Mouse (Mus musculus): Measurements from ENCODE around the gene 4931428L18Rik.

4931428L18Rik gene

DNA sequence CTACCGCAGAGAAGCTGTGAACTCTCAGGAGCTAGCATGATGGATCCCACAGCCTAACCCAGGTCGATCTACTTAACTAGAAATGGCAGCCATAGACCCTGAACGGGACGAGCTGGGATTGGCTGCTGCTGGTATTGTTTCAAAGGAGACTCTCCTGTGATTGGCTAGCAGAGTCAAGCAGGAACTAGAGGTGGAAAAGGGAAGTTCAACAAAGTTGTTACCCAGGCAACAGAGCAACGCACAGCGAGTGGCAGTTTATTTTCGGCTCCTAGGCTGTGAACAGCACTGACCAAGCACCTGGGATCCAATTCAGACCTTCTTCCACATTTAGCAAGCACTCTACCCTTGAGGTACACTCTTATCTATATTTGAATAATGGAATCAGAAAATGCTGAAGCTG, at the start of gene 4931428L18Rik, which contains the start of gene Pih1d3:
Gene 4931428L18Rik (minus strand): TSS at position 121 of the 400 bp plus-strand sequence.
Gene Pih1d3 (plus strand): TSS at position 275 of the 400 bp plus-strand sequence.
- peak; percentile 9 for DNase-seq (ENCODE audit: low read depth, low spot score)

DNA sequence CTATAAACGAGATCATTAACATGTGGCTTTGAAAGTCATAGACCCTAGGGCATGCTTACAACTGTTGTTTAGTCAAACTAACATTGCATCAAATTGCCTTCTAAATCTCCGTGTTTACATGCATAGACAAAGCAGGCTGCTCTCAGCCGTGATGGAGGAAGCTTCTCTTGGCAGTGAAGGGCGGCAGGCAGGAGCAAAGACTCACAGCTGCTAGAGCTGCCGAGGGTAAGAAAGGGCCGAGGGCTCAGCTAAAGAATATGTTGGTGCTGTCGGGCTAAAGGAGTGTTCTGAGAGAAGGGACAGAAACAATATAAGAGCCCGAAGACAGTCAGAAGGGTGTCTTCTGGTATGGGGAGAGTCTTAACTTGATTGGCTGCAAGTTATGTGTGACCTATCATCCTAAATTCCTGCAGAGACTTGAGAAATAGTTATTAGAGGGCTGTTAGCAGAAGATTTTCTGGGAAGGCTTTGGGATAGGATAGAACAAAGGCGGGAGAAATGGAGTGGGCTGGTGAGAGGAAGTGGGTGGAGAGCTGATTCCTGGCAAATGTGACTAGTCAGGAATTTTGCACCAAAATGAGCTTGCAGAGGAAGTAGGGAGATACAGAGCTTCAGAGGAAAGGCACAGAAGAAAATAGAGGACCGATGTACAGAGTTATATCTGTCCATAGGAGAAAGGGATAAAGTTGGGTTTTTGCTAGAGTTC, 37.9 kb upstream of the 4931428L18Rik start:
- peak; percentile 2 for DNase-seq (ENCODE audit: low read depth, low spot score)

DNA sequence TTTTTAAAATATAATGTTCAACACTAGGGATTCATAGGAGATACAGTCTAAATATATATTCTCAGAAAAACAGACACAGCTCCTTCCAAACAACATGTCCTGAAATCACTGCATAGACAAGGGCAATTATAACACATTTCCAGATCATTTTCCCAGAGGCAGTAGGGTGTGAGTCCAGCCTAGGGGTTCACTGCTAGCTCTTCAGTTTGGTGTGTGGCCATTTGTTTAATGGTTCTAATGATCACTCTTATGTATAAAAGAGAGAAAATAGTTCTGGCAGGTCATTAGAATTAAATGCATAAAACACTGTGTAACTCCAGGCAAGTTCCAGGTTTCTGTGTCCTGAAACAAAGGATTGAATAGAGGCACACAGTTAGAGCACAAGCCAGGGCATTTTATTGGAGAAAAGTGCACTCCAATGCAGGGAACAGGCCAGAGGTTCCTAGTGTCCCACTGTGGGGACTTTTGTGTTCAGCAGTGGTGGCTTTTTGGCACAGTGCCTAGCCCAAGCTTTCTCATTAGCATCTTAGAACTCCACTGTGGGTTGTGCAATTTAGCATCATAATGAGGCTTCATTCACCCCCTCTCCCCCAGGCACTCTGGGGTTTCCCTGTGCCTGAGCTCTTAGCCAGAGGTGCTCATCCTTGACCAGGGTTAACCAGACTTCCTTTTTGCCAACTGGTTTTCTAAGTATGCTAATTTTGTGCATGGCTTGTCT, 11.0 kb upstream of the 4931428L18Rik start:
- peak; percentile 77 for DNase-seq (ENCODE audit: low read depth, low spot score)

DNA sequence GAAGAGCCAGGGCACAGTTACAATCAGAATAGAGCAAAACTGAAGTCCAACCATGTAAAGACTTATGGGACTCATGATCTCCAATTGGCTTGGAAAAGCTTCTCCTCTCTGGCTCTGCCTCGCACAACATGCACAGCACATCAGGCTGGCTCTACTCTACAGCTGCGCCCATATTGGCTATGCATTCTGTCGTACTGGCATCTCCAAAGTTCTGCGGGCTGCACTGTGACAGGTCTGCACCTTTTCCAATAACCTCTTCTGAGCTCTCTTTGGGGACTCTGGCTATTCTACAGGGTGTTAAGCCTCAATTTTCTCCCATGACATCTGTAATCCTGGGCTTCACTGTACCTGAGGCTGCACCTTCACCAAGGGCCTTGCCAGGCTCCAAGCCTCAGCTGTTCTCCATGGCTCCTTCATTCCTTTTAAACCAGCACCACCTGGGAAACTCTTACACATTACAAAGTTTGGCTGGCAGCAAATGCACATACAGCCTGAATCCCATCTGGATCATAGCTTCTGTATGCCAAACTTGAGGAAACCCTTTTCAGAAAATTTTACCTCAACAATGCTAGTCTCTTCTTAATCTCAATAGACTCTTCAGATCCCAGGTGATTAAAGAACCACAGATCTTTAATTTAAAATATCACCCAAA, 1.8 kb downstream of the 4931428L18Rik start:
- no peak for DNase-seq (ENCODE audit: low read depth, low spot score)

DNA sequence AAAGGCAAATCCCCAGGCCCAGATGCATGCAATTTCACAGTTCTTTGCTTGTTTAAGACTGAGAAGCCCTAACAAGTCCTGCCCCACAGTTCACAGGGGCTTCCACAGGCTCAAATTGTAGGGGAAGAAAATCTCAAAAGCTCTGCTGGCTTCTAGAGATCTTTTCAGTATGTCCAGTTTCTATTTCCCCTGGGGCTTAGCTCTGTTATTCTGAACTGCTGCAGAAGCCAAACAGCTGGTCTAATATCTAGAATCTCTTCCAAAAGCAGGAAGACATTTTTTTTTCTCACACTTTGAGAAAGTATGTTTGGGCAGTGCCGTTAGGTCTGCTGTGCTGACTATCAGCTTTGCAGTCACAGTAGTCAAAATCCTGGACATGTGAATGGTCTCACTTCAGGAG, 7.7 kb downstream of the 4931428L18Rik start:
- DNase-seq (ENCODE audit: low read depth, low spot score): no peak

DNA sequence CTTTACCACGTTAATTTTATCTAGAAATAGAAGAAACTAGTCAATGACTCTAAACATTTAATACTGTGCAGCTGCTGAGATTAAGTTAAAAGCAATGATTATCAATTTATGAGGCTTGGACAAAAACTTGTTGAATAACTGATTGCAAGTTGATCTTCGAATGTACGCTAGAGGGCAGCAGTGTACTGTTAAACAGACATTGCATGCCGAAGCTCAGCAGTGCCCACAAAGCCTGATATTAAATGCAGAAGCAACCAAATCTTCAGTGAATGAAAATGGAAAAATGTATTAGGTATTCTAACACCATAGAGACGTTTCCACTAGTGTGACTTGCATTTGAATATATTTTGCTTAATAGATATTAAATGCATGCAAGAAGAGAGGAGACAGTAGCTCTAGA, 12.3 kb downstream of the 4931428L18Rik start:
- peak; percentile 61 for DNase-seq (ENCODE audit: low read depth, low spot score)

DNA sequence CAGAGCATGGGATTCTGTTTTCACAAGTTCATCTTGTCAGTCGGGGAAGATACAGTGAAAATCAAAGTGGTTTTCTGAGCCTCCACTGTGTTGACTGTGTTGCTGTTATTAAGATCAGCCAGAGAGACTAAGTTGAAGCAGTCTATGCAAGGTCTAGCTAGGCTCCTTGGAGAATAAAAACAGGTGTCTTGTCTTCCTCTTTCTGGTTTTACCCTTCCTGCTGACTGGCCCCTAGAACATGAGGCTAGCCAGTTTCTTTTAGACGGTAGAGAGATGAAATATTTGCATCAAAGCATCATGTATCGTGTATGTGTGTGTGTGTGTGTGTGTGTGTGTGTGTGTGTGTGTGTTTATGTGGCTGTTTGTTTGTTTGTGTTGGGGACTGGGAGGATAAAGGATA, 16.7 kb downstream of the 4931428L18Rik start:
- DNase-seq (ENCODE audit: low read depth, low spot score): no peak

DNA sequence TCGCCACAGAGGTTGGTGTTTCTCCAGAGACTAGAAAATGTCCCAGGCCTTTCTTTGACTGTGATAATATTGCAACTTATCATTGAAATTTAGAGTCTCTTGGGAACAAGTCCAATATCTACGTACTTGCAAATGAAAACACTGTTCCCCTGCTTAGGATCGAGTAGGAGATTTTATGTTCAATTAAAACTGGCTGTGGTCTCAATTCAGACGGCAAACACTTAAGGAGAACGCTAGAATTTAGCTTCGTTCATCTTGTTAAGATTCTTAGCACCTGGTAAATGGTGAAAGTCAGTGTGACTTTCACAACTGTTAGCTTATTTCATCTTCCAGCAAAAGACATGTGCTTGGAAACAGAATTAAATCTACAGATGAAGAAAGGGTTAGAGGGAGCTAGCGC, 17.1 kb downstream of the 4931428L18Rik start:
- no peak for DNase-seq (ENCODE audit: low read depth, low spot score)

DNA sequence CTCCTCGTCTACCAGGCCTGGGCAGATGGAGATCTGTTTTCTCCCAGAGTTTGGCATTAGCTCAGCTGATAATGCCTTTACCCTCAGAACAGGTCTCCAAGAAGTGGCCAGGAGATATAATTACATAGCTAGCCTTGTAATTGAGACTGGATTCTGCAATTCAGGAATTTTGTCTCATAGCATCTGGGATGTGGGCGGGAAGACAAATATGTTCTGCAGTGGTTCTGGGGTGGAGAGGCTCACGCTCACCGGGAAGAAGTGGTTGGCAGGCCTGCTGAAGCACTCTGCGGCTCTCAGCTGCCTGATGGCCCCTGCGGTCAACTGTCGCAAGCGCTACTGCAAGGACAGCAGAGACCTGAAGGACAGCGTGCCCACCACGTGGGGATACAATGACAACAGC, 18.7 kb downstream of the 4931428L18Rik start:
- DNase-seq (ENCODE audit: low read depth, low spot score): no peak

DNA sequence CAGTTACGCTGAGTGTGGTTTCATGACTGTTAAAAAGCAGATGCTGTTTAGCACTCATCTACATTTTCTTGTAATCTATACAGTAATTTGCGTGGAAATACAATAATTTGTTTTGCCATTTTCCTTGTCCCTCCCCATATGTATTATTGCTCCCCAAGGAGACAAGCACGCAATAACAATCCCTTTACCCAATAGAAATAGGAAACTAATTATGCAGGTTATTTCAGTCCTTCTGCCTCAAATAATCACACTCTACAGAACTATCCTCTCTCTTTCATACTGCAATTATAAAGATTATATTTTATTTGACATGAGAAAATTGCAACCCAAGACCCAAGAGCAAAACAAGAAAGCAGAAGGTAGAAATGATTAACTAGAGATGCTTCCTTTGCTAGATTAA, 25.5 kb downstream of the 4931428L18Rik start:
- no peak for DNase-seq (ENCODE audit: low read depth, low spot score)

DNA sequence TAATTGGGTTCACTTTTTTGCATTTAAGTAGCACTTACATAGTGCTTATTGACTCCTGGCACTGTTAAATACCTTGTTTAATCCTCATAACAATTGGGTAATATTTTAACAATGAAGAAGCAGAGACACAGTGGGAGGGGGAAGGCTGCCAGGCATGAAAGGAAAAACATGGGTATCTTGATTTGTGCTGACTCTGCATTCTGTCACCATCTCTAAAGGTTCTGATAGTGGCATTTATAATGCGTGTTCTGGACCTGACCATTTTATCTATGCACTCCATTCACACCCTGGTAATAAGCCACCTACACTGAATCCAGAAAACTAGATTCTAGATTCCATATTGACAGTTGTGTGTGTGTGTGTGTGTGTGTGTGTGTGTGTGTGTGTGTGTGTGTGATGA, 26.9 kb downstream of the 4931428L18Rik start:
- no peak for DNase-seq (ENCODE audit: low read depth, low spot score)

DNA sequence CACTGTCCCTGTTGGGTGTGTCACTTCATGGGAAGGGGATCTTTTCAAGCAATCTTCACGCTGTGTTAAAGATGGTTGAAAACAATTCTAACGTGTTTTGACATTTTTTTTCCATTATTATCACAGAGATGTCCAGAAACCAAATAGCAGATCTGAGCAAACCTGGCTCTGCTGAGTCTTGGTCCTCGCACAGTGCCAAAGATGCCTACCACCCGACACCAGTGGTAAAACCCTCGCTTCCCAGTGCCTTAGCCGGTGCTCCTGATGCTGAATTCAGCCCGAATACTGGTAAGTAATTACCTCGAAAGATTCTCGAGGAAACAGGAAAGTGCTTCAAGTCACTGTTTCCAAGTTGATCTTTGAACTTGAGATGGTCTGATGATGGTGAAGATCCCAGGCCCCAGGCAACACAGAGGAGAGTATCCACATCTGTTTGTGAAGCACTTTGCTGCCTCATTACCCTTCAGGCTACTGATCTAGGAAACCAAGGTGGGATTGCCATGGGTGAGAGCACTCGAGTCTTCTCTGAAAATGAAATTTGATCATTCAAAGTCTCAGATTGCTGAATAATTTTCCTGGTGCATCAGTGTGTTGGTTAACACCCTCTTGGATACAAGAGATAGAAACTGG, 32.1 kb downstream of the 4931428L18Rik start:
- no peak for DNase-seq (ENCODE audit: low read depth, low spot score)

DNA sequence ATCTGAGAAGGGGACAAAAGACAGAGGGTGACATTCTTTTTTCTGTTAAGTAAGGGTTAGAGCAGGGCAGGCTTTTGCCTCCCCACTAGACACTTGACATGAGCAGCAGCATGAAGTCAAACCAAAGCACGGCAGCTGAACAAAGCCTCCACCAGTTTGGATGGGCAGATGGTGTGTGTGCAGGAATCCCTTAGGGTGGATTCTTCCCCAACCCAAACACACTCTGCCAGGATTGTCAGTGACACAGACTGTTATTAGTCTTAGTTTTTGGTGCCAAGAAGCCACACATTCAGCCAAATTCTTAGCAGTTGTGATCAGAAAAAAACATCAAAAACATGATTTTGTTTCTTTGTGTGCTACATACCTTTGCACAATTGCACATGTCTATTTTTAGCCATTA, 44.2 kb downstream of the 4931428L18Rik start:
- DNase-seq (ENCODE audit: low read depth, low spot score): no peak

DNA sequence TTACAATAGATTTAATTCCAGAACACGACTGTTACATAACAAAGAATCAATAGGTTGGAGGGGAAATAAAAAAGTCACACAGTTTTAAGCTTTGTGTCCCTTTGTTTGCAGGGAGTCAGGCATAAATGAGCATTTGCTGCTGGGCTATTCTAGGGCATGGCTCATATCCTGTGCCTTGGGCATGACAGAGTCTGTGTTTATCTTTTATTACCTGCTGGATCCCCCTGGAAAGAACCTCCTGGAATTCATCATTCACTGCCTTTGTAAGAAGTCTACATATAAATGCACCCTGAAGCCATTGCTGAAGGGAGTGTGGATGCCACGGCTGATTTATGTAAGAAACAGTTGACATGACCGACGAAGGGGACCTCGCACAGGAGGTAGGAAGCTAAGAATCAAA, 46.4 kb downstream of the 4931428L18Rik start, which contains the start of gene Lgsn:
Gene Lgsn (plus strand): TSS at position 301 of the 400 bp plus-strand sequence.
- DNase-seq (ENCODE audit: low read depth, low spot score): no peak

DNA sequence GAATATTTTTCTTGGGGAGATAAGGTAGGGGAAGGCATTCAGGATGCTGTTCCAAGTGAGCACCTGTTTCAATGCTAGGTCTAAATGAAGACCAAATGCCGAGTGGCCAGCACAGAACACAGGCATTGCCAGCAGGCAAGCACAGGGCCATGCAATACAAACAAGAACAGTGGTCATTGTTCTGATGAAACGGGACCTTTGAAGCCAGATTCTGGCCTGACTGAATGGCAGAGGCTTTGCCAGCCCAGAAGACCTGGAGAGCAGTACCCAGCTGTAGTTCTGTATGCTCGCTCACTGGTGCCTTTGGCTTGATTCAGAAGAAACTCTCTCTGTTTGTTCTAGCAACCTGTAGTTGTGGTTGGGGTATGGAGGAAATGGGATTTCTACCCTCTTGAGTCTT, 47.1 kb downstream of the 4931428L18Rik start:
- no peak for DNase-seq (ENCODE audit: low read depth, low spot score)

DNA sequence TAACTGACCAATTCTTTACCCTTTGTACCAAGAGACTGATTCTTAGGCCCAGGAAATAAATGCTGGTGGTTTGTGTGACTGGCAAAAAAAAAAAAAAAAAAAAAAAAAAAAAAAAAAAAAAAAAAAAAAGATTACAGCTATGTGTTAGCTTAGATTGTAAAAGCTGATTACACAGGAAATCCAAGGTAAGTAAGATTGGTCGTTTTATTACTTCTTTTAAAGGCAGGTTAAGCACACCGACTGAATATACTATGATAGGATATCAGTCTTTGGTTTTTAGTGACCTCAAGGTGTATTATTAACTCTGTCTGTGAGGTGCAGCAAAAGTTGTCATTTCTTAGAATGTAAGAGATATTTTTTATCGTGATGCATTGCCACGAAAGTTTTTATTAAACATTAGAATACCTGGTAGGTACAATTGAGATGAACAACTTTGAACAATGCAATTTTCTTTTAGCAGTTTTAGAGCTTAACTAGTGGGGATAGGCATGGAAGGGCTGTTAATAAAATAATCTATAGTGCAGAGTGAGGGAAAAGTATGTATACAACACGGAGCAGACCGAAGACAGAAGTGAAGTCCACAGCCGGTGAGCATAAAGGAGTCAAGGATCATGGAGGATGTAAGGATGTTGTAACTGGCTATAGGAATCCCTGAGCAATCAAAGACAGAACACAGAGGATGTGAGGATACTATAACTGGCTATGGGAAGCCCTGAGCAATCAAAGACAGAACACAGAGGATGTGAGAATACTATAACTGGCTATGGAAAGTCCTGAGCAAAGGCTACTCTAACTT, 57.0 kb downstream of the 4931428L18Rik start:
- DNase-seq (ENCODE audit: low read depth, low spot score): no peak

DNA sequence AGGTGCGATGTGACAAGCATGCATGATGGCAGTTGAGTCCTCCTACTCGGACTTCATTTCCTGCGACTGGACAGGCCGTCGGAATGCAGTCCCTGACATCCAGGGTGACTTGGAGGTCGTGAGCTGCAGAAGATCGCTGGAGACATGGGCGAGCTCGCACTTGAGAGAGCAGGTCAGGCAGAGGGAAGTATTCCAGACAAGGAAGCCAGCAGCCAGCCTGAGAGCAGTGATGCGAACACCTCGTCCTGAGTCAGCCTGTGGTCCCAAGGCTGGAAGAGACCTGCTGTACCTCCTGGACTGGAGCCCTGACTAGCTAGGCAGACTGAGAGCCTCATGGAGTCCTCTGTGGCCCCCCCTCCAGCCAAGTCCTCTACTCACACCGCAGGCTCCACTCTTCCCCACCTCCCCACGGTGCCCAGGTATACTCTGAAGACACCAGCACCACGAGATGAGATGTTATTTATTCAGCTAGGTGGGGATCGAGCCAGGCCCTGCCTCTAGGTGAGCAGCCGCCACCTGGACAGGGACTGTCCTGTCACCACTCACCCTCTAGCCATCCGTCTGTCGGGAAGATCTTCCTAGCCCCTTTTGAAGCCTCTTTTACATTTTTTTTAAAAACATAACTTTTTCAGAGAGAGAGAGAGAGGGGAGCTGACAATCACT, 57.8 kb downstream of the 4931428L18Rik start:
- DNase-seq (ENCODE audit: low read depth, low spot score): no peak

DNA sequence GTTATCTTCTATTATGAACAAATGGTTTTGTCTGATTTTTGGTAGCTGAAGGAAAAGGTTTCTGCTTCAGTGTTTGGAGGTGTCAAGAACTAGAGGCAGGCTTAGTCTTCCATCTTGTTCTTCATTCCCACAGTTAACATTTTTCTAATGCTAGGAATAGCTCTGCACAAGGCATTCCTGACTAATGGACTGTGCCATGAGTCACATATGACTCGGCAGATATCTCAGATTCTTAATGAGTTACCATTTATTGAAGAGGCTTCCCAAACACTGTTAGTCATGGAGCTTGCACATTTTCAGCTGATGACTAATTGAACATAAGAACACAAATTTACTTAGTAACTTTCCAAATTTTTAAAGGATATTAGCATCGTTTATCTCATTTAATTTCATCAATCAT, 65.6 kb downstream of the 4931428L18Rik start:
- no peak for DNase-seq (ENCODE audit: low read depth, low spot score)

DNA sequence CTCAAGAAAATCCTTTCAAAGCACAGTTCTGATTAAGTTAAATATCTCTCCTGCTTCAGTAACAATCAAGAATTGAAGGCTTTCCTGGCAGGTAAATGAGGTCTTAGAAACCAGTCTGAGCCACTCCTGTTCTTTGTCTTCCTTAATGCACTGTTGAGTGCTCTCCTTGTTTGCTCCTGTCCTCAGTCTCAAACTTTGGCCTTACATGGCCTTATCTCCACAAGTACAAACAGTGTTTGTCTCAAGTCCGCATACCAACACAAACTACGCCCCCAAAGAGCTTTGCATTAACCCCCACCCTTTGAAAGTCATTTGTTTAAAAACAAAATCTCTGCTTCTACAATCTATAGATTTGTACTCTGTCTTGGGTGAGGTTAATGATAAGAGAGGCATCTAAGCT, 66.3 kb downstream of the 4931428L18Rik start:
- no peak for DNase-seq (ENCODE audit: low read depth, low spot score)

DNA sequence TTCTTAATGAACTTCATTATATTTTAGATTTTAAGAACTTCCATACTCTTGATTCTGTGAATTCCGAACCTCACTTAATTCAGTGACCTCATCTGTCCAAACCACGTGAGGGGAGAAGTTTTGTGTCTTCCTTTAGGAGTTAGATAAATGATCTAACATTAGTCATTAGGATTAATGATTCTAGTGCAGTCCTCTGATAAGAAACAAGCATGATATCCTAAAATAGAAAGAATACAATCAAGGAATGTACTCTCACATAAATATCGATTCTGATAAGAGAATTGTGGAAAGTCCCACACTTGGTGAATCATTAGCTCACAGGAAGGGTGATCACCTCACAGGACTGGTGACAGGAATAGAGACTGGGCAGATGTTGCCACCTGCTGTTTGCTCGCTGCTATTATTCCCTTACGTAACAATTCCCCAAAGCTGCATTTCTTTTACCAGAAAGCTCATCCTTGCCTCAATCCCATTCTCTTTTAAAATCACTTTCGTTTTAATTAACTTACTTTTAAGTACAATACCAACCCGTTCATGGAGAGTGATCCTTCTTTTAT, 68.6 kb downstream of the 4931428L18Rik start:
- peak; percentile 59 for DNase-seq (ENCODE audit: low read depth, low spot score)
